Mouse (Mus musculus) adrenal gland, postnatal 36 days (tissue): ENCODE results near the gene Sowahd. TPM values are rescaled to one million over a fixed set of nuclear protein-coding genes. Genes with fewer than 3 reads are reported as not detected.

Experiments used
- DNase-seq, 2 experiments: peaks; one replicate each; pipeline ENCODE4 v3.0.0; 2021; ENCODE audit warnings: mixed read lengths in 1 of 2
- total RNA-seq, 2 experiments: library from RNA; stranded (reverse); gene quantifications; 2 replicates each; pipeline ENCODE4 v1.2.3; 2021

The Sowahd gene
- total RNA-seq, 2 experiments from 2014 or later: 0.46 to 1.2 TPM

- DNase-seq: no peak
Measured at GRCm38 (mm10) chrX:37091457-37091856, 42.8 kb downstream of the Sowahd start.

- no peak for DNase-seq
Measured at GRCm38 (mm10) chrX:37095106-37095768, 46.6 kb downstream of the Sowahd start.

DNA sequence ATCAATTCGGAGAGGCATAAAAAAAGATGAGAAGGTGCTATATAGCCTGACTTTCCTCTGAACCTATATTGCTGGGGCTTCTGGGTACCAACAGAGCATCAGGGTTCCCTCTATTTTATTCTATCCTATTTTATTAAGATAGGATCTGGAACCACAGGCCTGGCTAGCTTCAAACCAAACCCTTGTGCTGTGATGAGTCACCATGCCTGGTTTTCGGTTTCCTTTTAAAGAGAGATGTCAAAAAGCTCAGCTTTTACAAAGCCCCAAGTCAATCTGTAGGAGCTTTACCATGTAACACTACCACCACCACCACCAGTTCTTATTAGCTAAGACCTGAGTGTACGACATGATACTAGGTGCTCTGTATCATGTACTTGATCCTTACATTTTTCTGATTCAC, 50.0 kb downstream of the Sowahd start:
- DNase-seq: no peak

Other genes with a start within 250 kb of the Sowahd start
- gene Ube2a, start 174.9 kb upstream of the Sowahd start, total RNA-seq: 10 to 100 TPM; 63.2 to 66.3 TPM
- 10 to 100 TPM; 50.3 to 51.5 TPM for gene C330007P06Rik, start 174.7 kb upstream of the Sowahd start, total RNA-seq
- 10 to 100 TPM; 10.6 to 14.6 TPM for gene Nkrf, start 145.9 kb upstream of the Sowahd start, total RNA-seq
- gene Sept6, start 57.1 kb upstream of the Sowahd start, total RNA-seq: 10 to 100 TPM; 20.7 to 24.4 TPM
- gene Rpl39, start 36.6 kb downstream of the Sowahd start, total RNA-seq: 100 to 1,000 TPM; 634 to 643 TPM
- gene Upf3b, start 61.5 kb downstream of the Sowahd start, total RNA-seq: 10 to 100 TPM; 12.2 to 14.6 TPM
- 10 to 100 TPM; 14.8 to 16.3 TPM for gene Nkap, start 78.0 kb downstream of the Sowahd start, total RNA-seq
- gene Akap14, start 120.0 kb downstream of the Sowahd start, total RNA-seq: not detected
- gene Ndufa1, start 142.3 kb downstream of the Sowahd start, total RNA-seq: 100 to 1,000 TPM; 458 to 480 TPM
- 1 to 10 TPM; 4.2 to 4.8 TPM for gene Rnf113a1, start 142.4 kb downstream of the Sowahd start, total RNA-seq
- gene Gm9, start 162.2 kb downstream of the Sowahd start, total RNA-seq: not detected
- not detected for gene Rhox1, start 173.4 kb downstream of the Sowahd start, total RNA-seq
- gene Rhox2a, start 196.1 kb downstream of the Sowahd start, total RNA-seq: not detected
- not detected for gene Rhox3a, start 201.1 kb downstream of the Sowahd start, total RNA-seq
- gene Rhox4a, start 216.5 kb downstream of the Sowahd start, total RNA-seq: not detected